In the genomic region with DNA sequence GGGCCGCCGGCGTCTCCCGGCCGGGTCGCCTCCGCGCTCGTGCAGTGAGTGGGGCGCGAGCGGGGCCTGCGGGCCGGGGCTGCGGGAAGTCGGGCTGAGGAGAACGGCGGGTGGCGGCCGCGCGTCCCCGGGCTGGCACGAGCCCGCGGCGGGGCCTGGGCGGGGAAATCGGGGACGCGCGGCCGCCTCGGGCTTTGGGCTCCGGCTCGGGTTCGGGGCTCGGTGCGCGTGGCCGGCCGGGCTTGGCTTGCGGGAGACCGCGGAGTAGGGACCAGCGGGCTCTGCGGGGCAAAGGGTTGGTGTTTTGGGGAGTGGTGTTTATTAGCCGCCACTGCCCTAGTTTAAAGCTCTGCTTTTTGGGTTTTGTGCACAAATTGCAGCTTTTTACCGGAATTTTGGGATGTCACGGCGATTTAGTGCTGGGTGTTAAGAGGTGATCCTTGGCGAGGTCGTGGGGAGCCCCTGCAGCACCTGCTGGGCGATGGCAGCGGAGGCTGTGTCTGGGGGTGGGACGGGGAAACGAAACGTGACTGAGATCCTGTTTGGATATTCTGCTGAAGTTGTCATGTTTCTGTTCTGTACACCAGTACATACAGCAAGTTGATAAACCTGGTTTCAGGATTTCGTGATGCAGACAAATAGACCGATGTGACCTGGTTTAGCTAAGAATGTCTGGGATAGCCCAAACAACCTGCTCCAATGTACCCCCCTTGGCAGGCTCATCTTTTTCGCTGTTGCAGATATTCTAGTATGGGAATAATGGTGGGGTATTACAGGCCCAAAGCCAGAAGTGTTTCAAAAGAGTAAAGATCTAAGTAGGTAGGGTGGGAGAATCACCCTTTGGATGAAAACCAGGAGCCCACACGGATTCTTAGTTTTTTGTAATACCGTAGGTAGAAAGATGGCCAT, we compare ENCODE assay signal across 1 mouse cellular context.
TF ChIP-seq lines count a peak whose summit lies in the region.

No protein-coding gene starts in this region.

TF ChIP-seq in CH12.LX, 34 proteins besides CTCF, POLR2A, EP300 and RAD21:
- TF ChIP-seq MXI1 (IDR thresholded peaks at IDR 0.05; ENCODE audit: low read depth, low read length): no peak
- TF ChIP-seq BHLHE40 (IDR thresholded peaks at IDR 0.05; ENCODE audit: low read depth, low read length): peak; percentile 78
